Mouse (Mus musculus) cortical plate, adult 2 months (tissue): ENCODE results near the gene Gm21118. TPM values are rescaled to one million over a fixed set of nuclear protein-coding genes. Genes with fewer than 3 reads are reported as not detected.
"Not testable (repeated sequence)": the region's sequence is repeated elsewhere in the genome, so short reads cannot be mapped to it uniquely, and the experiment has no call there.

ENCODE experiments used
- H3K27ac ChIP-seq: fragments of 200-500 bp; 2 replicates; pipeline ENCODE4 v1.5.1; 2012; ENCODE audit warnings: low read length, control low read depth, inconsistent platforms; ENCODE audit not compliant: insufficient read depth
- H3K4me1 ChIP-seq: fragments of 200-500 bp; 2 replicates; pipeline ENCODE4 v1.6.1; 2011; ENCODE audit warnings: low read length; ENCODE audit not compliant: control insufficient read depth, insufficient read depth
- H3K4me3 ChIP-seq: fragments of 200-500 bp; 2 replicates; pipeline ENCODE4 v1.5.1; 2011; ENCODE audit warnings: mild to moderate bottlenecking, low read length, control low read depth; ENCODE audit not compliant: insufficient read depth
- polyA plus RNA-seq: library from polyadenylated mRNA; depleted of rRNA; stranded (reverse); fragments of >200 nt; gene quantifications from 2 replicates; pipeline ENCODE4 v1.2.3, GENCODE M21; 2012; rRNA removed

The Gm21118 gene
- not detected in 2 replicates for polyA plus RNA-seq

DNA sequence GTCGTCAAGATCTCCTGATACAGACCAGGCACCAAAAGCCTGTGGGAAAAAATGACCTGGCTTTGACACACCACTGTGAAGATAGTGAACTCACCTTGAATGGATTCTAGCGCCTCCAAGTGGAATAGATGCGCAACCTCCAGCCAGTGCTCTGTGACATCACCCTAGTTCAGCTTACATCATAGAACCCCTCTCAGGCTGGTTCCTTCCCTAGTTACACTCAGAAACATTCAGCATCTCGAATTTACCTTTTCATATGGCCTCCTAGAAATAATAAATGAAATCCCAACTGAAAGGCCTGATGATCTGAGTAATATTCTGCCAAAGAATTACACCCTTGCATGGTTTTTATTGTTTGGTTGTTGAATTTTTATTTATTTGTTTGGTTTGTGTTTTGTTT lies at the start of gene Gm21118:
Gm21118 (minus strand) TSS at position 101 of the 400 bp plus-strand sequence.
- not testable (repeated sequence) for H3K4me1 ChIP-seq, H3K27ac ChIP-seq, H3K4me3 ChIP-seq

DNA sequence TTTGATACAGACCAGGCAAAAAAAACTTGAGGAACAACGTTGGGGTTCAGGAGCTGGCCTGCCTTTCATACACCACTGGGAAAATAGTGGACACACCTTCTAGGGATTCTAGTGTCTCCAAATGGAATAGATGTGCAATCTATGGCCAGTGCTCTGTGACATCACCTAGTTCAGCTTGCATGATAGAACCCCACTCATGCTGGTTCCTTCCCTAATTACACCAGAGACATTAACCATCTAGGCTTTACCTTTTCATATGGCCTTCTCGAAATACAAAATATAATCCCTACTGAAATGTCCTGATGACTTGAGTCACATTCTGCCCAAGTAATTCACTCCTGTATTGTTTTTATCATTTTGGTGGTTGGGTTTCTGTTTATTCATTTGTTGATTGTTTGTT lies 29.7 kb upstream of the Gm21118 start, which contains the start of the genes Gm29423 and Gm29644:
Gm29423 (minus strand) TSS at position 101 of the 400 bp plus-strand sequence.
Gm29644 (minus strand) TSS at position 157 of the 400 bp plus-strand sequence.
- not testable (repeated sequence) for H3K4me3 ChIP-seq, H3K4me1 ChIP-seq, H3K27ac ChIP-seq

Other genes starting within 250 kb of the Gm21118 start
- gene Gm29423, start 29.6 kb upstream of the Gm21118 start, polyA plus RNA-seq: not detected in 2 replicates
- not detected in 2 replicates for gene Gm29644, start 29.7 kb upstream of the Gm21118 start, polyA plus RNA-seq
- gene Gm20888, start 168.2 kb upstream of the Gm21118 start, polyA plus RNA-seq: not detected in 2 replicates